Mouse (Mus musculus): Measurements from ENCODE around the gene Lrrfip1. TPM values are rescaled to one million over a fixed set of nuclear protein-coding genes. Genes with fewer than 3 reads are reported as not detected.
A peak's percentile ranks its signal among the peaks of the same experiment; 100 is the strongest.

The Lrrfip1 gene
- total RNA-seq, 2 experiments from 2014 or later: 71.4 to 75.1 TPM

DNA sequence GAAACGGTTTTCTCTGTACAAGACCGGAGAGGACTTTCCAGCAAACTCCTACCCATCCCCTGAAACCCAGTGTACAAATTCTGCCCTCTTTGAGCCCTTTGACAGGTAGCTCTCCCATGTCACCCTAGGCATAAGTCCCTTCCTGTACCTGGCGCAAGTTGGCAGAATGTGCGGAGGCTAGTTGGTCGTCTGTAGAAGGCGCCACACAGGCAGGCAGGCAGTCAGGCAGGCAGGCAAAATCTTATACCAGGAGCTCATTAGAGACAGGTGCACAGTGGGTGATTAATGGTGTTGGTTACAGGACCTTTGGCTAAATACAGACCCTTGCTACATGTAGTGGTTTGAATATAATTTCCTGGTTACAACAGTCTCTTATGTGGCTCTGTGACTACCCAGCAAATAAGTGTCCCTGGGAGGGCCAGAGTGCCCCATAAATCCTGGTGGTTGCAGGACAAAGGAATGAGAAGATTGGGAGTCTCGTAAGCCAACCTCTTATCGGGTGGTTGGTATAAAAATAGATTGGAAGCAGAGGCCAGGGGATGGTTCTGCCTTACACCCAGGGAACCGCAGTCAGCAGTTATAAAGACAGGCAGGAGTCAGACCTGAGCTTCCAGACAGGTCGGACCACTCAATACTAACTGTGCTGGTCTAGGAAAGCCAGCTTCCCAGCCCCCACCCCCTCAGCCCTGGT is 1.5 kb downstream of the Lrrfip1 start:
- intact Hi-C loops (cut with DNase I): loop anchor here (2.0 kb wide), 1 partner anchor 19 kb away; no protein-coding TSS in a partner anchor

DNA sequence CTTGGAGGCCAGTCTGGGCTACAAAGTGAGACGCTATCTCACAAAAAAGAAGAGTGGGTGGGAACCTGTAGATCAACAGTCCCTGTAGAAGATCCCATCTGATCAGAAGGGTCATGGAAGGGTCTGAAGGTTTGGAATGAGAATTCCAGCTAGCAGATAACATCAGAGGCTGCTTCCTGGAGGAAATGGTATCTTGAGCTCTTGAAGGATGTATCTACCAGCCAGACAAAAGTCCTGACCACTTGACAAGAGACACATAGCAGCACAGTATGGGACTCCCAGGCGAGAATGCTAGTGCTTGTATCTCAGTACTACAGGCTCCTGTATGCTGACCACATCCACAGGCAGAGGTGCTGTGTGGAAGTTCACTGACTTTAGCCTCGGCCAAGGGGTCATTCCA is 2.6 kb downstream of the Lrrfip1 start:
- H3K4me3 ChIP-seq: no peak overlapping the region
- no peak overlapping the region for H3K27ac ChIP-seq
- DNase-seq (ENCODE audit: extremely low spot score in 1 of 2, low spot score in 2 of 2): peak in 1 of 2 experiments; percentile 5
- no peak for TF ChIP-seq CTCF (IDR thresholded peaks at IDR 0.05)
- intact Hi-C loops (cut with DNase I): no loop called here

More for the DNA sequence above, 1.5 kb downstream of the Lrrfip1 start:
- DNase-seq (ENCODE audit: extremely low spot score in 1 of 2, low spot score in 2 of 2): peak in 1 of 2 experiments; percentile 10
- no peak for TF ChIP-seq CTCF (IDR thresholded peaks at IDR 0.05)
- peak overlapping the region; percentile 92 for H3K4me3 ChIP-seq
- H3K27ac ChIP-seq: no peak overlapping the region

DNA sequence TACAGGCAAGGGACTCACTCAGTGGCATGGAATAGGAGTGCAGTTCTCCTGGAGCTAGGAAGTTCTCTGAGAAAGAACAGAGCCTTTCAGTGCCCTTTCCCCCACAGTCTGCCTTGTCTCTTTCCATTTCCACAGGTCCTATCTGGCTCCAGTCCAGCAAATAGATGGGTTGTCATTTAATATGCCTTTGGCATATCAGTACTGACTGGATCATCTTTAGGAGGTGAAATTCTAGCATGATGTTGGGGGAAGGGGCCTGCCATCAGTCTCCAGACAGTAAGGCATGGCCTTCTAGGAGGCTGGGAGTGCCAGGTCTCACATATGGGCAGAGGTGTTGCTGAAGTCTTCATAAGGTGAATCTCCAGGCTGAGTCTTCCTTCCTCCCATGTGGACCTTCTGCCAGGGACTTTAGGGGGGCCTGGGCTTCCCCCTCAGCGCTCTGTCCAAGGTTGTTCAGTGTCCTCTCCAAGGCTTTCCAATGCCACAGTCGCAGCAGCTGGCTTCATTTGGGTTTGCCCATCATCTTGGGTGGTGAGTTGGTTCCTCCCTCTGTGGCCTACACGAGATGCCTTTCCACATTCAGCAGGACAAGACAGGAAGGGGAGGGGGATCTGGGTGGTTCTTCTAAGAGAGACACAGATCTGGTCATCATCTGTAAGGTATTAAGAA is 3.5 kb downstream of the Lrrfip1 start:
- no peak for TF ChIP-seq CTCF (IDR thresholded peaks at IDR 0.05)
- no peak overlapping the region for H3K27ac ChIP-seq
- no peak for DNase-seq (ENCODE audit: extremely low spot score in 1 of 2, low spot score in 2 of 2)
- H3K4me3 ChIP-seq: no peak overlapping the region
- intact Hi-C loops (cut with DNase I): no loop called here

DNA sequence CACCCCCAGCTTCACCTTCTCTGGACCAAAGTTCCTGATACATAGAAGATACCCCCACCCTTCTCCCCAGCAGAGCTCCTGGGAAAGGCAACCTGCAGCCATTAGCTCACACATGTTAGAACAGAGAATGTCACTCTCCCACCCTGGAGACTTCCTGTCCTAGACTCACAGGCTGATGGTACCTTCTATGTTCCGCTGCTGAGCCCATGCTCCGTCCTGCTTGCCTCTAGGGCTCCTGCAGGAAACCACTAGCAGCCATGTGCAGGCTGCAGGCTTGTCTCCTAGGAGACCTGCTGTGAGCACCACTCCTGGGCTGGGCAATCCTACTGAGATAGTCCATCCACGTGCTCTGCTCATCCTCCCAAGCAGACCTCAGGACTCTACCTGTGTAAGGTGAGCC is 4.1 kb downstream of the Lrrfip1 start:
- intact Hi-C loops (cut with DNase I): no loop called here
- TF ChIP-seq CTCF (IDR thresholded peaks at IDR 0.05): no peak
- no peak overlapping the region for H3K27ac ChIP-seq
- no peak for DNase-seq (ENCODE audit: extremely low spot score in 1 of 2, low spot score in 2 of 2)
- H3K4me3 ChIP-seq: no peak overlapping the region

DNA sequence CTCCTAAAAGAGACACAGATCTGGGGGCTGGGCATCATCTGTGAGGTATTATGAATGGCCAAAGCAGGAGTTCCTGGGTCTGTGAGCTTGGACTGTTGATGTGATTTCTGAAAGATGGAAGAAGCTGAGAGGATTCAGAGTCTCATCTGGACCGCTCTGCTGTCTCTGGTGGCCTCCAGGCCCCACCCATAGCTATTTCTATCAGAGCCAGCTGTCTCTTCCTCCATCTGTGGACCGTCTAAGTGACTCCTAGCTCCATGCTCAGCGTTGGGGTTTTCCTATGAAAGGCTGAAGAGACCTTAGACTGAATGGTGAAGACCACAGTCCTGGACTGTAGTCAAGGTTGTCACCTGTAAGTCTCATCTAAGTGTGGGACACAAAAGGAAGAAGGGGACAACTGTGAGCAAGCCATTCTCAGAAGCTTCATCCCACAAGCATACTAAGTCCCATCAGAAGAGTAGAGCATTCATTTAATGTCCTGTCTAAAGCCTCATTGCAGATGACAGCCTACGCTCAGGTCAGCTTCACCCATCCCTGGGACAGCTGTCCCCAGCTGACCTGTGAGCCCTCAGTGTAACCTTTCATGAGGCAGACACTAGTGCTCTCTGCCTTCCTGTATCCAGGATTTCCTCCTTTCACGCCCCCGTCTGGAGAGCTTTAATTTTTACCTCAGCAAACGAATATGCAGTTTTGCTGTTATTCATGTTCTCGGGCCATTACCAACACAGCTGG is 5.2 kb downstream of the Lrrfip1 start:
- Histone ChIP-seq H3K27ac (no peak overlapping the region), H3K4me3 (no peak overlapping the region)
- TF ChIP-seq CTCF (IDR thresholded peaks at IDR 0.05): no peak
- peak in 1 of 2 experiments; percentile 4 for DNase-seq (ENCODE audit: extremely low spot score in 1 of 2, low spot score in 2 of 2)
- intact Hi-C loops (cut with DNase I): no loop called here

DNA sequence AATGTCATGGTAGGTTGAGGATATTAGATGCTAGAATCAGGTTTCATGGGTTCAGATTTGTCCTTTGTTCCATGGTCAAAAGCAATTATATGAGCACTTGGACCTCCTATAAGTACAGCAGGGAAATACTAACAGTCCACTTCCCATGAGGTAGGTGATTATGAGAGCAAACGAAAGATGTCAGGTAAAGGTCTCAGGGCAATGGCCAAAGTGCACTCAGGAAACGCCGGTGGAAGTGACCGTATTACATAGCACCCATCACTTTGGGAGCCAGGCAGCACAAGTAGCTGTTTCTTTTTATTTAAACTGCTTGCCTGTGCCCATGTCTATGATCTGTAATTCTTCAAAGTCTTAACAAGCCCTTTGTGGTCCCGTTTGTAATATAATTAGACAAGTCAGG is 7.5 kb downstream of the Lrrfip1 start:
- intact Hi-C loops (cut with DNase I): no loop called here
- no peak for TF ChIP-seq CTCF (IDR thresholded peaks at IDR 0.05)
- no peak for DNase-seq (ENCODE audit: extremely low spot score in 1 of 2, low spot score in 2 of 2)
- Histone ChIP-seq H3K4me3 (no peak overlapping the region), H3K27ac (no peak overlapping the region)

DNA sequence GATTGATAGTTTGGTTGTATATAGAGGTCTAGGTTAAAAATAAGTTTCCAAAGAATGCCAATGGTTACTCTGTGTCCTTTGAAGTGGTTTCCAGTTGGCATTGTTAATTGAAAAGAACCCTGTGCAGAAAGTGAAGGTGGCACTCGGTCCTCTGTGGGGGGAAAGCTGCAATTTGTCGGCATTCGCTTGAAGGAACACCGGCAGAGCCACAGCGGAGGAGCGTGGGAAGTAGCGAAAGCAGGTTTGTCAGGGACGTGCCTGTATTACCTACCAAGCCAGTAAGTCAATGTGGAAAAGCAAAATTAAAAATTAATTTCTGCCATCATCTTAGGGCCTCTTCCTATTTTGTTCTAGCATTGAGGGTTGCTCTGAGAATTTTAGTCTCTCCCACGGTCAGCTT is 8.2 kb downstream of the Lrrfip1 start:
- intact Hi-C loops (cut with DNase I): no loop called here
- TF ChIP-seq CTCF (IDR thresholded peaks at IDR 0.05): no peak
- DNase-seq (ENCODE audit: extremely low spot score in 1 of 2, low spot score in 2 of 2): no peak
- Histone ChIP-seq H3K4me3 (no peak overlapping the region), H3K27ac (no peak overlapping the region)

DNA sequence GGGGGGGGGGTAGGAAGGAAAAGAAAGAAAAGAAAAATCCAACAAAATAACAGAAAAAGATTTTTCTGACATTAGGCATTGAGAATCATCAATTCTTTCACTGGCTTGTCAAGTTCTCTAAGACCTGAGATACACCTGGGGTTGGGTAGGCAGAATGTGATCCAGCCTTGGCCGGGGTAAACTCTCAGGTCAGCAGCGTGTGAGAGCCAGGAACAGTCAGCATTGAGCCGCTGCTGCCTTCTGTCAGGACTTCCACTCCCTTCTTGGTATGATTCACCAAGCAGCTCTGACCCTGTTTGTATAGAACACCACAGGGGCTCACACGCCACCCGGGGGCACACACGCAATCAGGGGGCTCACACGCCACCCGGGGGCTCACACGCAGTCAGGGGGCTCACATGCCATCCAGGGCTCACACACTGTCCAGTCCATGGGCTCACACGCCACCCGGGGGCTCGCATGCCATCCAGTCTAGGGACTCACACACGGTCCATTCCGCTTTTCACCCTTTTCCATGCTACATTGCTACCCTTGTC is 9.7 kb downstream of the Lrrfip1 start:
- H3K27ac ChIP-seq: no peak overlapping the region
- no peak for DNase-seq (ENCODE audit: extremely low spot score in 1 of 2, low spot score in 2 of 2)
- no peak for TF ChIP-seq CTCF (IDR thresholded peaks at IDR 0.05)
- intact Hi-C loops (cut with DNase I): no loop called here
- no peak overlapping the region for H3K4me3 ChIP-seq

DNA sequence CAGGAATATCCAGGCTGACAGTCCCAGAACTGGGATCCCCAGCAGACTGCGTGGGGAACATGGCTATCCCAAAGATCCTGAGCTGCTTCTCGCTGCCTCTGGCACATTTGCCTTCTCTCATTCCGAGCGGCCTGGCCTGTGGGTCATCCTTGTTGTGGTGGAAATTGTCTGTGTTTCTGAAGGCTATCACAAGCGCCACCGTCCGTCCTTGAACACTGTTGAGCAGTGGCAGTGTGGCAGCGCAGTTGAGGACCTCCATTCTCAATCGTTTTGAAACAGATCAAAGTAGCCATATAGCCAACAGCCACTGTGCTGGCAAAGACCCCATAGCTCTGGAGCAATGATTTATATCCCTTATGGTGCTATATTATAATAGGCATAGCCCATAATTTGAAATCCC is 10.2 kb downstream of the Lrrfip1 start:
- intact Hi-C loops (cut with DNase I): no loop called here
- DNase-seq (ENCODE audit: extremely low spot score in 1 of 2, low spot score in 2 of 2): no peak
- H3K4me3 ChIP-seq: no peak overlapping the region
- no peak for TF ChIP-seq CTCF (IDR thresholded peaks at IDR 0.05)
- no peak overlapping the region for H3K27ac ChIP-seq

DNA sequence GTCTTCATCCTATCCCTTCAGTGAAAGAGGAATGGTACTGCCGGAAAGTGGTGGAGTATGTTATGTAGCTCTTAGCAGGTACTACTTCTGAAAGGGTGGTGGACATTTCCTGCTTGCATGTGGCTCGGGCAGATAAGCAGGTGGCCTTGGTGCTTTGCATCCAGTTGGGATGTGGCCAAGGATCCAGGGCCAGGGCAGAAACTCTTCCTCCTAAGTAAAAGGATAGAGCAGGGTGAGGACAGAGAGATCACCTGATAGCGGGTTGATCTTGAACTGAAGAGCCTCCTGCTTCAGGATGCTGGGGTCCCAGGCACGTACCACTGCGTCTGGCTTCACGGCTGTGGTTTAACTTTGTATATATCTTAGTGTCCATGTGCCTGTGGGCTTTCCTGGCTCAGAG is 10.7 kb downstream of the Lrrfip1 start:
- intact Hi-C loops (cut with DNase I): no loop called here
- no peak overlapping the region for H3K4me3 ChIP-seq
- no peak for DNase-seq (ENCODE audit: extremely low spot score in 1 of 2, low spot score in 2 of 2)
- H3K27ac ChIP-seq: no peak overlapping the region
- TF ChIP-seq CTCF (IDR thresholded peaks at IDR 0.05): no peak

DNA sequence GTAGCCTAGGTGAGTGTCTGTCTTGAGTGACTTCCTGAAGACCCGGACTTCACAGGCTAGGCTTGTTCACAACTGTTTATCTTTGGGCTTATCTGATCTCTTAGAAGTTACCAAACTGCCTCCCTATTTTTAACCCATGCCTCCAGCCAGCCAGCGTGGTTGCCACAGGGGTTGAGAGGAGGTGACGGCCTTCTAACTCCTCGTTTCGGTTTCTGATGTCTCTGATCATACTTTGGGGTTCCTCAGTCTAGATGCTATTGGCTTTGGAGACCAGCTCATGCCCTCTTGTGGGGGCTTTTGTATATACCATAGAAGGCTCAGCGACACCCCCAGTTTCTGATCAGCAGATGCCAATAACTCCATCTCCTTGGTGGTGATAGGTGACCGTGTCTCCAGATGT is 11.7 kb downstream of the Lrrfip1 start:
- no peak overlapping the region for H3K4me3 ChIP-seq
- DNase-seq (ENCODE audit: extremely low spot score in 1 of 2, low spot score in 2 of 2): no peak
- intact Hi-C loops (cut with DNase I): no loop called here
- TF ChIP-seq CTCF (IDR thresholded peaks at IDR 0.05): no peak
- no peak overlapping the region for H3K27ac ChIP-seq

DNA sequence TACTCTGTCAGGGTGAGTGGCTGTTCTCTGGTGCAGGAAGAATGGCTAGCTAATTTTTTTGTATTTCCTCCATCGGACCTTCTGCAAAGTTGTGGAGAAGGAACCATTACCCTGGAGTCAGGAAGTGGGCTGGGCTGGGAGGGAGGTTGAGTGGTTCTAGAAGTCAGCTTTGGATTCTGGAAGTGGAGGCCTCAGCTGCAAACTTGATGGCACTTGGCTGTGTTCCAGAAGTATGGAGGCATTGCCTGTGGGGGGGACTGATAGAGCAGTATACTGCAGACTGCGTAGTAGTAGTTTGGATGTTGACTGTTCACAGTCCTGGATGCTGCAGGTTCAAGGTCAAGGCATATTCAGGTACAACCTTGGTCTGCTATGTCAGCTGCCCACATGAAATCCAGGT is 12.2 kb downstream of the Lrrfip1 start:
- Histone ChIP-seq H3K4me3 (no peak overlapping the region), H3K27ac (no peak overlapping the region)
- no peak for DNase-seq (ENCODE audit: extremely low spot score in 1 of 2, low spot score in 2 of 2)
- intact Hi-C loops (cut with DNase I): no loop called here
- TF ChIP-seq CTCF (IDR thresholded peaks at IDR 0.05): no peak
